Mouse (Mus musculus): Measurements from ENCODE around the gene Chn2.

GRCm38 (mm10) chr6:54248354-54249252, 209.2 kb downstream of the Chn2 start:
- no peak for TF ChIP-seq CTCF (conservative IDR thresholded peaks at IDR 0.05; ENCODE audit: low read length)
- TF ChIP-seq NANOG (IDR thresholded peaks at IDR 0.05; ENCODE audit: borderline replicate concordance, low read length) = no peak

Measured in E14TG2a.4 (cell line).